Mouse (Mus musculus): Measurements from ENCODE around the gene P2ry6.
A peak's percentile ranks its signal among the peaks of the same experiment; 100 is the strongest.

The P2ry6 gene

GRCm38 (mm10) chr7:100984452-100985395 is 10.3 kb upstream of the P2ry6 start:
- DNase-seq: no peak

GRCm38 (mm10) chr7:100979175-100979574 is 4.7 kb upstream of the P2ry6 start:
- DNase-seq: peak in 1 of 2 experiments; percentile 30

GRCm38 (mm10) chr7:100978171-100978570 is 3.7 kb upstream of the P2ry6 start:
- no peak for DNase-seq

DNA sequence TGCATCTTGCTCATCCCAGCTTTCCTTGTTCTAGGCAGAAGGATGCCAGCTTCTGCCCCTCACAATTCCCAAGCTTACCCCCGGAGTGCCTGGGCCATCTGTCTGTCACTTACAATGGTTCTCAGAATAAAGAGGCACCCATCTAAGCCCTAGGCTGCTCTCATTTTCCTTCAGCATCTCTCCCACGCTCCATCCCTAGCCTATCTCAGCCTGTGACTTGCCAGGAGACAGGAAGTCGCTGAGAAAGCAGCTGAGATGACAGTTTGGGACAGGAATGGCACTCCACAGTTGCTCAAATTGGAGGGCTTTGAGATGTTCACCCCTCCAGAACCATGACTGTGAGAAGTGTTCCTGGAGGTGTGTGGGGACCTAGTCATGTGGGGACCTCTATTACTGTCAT is 1.6 kb downstream of the P2ry6 start:
- no peak for DNase-seq

DNA sequence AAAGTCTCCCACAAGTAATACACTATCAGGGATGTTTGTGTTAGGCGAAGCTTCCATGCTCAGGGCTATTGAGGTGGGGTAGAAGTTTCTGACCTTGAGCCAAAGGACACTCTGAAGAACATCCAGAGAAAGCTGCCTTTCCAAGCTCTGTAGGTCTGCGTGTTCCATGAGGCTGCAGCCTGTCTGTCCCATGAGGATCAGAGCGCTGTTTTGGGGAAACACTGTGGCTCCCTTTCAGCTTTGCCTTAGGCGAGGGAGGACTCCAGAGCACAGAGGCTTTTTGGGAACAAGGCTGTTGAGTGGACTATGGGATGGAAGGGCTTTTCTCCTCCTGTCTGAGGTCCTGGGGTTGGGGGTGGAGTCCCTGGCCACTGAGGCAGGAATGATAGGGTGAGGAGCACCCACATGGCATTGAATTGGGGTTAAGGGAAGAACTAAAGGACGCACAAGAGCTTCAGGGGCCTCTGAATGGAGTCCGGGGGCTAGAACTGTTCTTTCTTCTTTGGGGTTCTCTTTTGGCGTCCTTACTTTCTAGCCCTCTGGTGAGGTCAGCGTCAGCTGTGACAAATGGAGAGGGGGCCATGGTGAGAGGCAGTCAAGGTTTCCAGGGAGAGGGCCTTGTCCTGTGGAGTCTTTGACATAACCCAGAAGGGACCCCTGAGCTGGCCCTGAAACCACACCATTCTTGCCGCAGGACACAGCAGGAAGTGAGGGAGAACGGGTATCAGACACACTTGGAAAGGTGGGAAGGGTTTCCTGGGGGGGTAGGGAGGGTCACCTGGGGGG is 5.4 kb downstream of the P2ry6 start:
- DNase-seq: no peak

DNA sequence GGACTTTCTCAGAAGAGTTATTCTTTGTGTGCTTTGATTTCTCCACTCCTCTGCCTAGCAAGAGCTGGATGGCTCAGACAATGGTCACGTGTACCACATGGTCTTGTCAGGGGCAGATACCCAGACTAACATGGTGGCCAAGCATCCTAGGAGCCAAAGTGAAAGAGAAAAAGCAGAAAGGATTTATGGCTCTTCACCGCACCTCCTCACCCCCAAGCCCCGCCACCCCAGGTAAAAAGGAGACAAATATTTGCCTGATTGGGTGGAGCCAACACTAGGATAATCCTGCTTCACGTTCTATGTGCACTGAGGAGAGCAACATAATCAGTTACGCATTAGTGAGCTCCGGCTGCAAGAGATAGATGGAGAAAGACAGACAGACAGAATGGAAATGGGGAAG is 6.1 kb downstream of the P2ry6 start:
- no peak for DNase-seq

GRCm38 (mm10) chr7:100967850-100968249 is 6.6 kb downstream of the P2ry6 start:
- DNase-seq: no peak

GRCm38 (mm10) chr7:100966014-100966413 is 8.4 kb downstream of the P2ry6 start:
- no peak for DNase-seq

GRCm38 (mm10) chr7:100965079-100965478 is 9.4 kb downstream of the P2ry6 start:
- peak in 1 of 2 experiments; percentile 14 for DNase-seq

DNA sequence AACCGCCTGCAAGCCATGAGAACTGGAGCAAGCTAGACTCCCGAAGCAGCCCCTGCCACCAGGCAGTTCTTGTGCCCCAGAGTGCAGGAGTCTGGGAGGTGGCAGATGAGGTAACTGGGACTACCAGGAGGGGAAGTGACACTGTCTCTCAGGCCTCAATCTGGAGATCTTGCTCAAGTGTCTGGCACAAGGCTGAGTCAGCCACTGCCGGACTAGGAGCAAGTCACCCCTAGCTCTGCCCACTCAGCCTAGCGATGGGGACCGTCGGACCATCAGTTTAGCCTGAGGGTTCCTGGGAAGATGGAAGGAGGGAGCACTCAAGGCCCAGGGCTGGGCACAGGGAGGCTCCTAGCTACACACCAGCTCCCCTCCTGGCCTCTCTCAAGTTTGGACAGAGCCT is 10.2 kb downstream of the P2ry6 start:
- no peak for DNase-seq

DNA sequence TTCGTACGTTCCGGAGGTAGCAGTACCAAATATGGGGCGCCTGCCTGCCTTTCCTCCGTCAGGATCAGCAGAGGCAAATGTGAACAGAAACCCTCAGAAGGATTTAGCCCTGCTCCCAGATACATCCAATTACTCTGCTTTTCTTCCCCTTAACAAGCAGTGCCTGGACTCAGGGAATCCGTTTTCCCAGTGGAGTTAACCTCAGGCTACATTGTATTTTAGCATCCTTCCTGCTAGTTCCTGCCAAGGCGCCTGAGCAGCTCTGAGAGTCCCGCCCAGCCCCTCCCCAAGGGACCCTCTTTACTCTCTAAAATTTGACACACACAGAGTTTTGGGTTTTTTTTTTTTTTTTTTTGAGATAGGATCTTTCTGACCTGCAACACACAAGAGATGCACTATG is 11.1 kb downstream of the P2ry6 start:
- no peak for DNase-seq

DNA sequence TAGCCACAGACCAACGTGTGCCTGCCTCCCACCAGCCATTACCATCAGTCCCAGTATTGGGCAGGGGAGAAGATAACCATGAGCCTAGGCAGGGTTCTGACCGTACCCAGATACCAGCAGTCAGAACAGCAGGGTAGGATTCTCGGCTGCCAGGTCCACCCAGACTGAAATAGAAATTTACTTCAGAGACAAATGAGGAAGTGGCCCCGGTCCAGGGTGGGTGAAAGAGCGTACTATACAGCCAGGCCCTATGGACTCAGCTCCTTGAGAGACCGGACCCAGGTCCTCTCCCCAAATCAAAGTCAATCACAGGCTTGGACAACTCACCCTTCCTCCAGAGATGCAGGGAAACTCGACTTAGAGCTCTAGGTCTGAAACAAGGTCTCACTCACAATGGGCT is 13.3 kb downstream of the P2ry6 start:
- no peak for DNase-seq

- DNase-seq: no peak
These were observed 14.0 kb downstream of the P2ry6 start for GRCm38 (mm10) chr7:100960462-100960861.

GRCm38 (mm10) chr7:100958426-100958825 is 16.0 kb downstream of the P2ry6 start:
- no peak for DNase-seq

DNA sequence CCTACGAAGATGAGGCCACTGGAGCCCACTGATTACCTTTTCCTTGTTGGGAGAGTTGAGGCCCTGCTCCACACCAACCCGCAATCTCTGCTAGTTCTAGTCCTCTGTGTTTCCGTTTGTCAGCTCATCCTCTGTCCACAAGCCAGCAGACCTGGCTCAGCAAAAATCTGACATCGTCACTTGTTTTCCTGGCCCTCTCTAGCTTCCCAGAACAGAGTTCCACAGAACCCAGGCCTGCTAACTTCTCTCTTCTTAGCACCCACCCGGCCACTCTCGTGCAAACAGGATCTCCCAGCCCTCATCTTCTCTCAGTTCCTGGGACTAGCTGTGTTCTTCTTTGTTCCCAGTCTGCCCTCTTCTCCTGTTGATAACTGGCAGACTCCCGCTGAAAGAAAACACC is 21.8 kb downstream of the P2ry6 start:
- DNase-seq: no peak

DNA sequence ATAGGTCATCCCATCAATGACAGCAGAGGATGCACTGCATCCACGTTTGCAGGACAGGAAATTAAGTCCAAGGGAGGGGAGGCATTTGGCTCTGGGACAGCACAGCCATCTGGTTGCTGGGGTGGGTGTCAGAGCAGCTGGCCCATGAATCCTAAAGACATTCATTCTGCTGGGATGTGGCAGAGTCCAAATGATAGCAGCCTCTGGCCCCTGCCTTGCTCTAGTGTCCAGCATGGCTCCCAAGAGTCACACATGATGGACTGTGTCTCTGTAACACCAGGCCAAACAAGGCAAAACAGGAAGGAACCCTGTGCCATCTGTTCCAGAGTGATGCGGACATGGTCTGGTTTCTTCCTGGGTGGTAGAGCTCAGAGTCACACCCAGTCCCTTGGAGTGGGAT is 22.5 kb downstream of the P2ry6 start:
- DNase-seq: no peak

GRCm38 (mm10) chr7:100950481-100951010 is 23.9 kb downstream of the P2ry6 start:
- DNase-seq: no peak

DNA sequence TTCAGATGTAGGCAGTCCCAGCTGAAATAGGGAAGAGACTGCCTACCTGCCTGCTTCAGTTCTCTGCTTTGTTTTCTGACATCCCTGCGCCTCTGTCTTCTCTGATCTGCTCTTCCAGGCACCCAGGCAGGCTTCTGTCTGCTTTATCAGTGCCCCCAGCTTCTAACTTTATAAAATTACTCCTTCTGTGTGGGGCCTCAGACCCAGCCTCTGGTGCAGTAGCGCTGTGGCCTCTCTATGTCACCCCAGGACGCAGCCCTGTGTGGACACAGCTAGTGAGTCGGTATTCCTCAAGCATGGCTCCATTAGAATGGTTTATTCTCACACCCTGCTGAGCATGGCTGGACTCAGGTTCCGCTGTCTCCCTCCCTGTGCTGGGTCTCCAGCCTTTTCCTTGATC is 24.4 kb downstream of the P2ry6 start:
- no peak for DNase-seq

DNA sequence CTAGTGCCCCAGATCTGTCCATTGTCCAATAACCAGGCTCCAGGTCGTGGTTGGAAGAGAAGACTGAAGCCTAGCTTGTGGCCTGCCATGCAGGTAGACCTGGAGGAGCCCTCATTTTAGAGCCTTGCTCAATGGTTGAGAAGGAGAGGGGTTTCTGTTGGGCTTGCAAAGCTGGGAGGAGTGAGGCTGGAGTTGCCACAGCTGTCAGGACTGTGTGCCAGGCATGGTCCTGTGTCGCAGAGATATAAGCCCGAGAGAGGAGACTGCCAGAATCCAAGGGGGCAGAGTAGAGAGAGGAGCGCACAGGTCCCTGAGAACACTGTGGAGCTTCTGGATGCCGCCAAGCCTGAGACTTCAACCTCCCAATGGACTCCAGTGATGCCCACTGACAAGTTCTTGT is 29.7 kb downstream of the P2ry6 start:
- no peak for DNase-seq

GRCm38 (mm10) chr7:100944306-100944705 is 30.1 kb downstream of the P2ry6 start:
- DNase-seq: no peak

GRCm38 (mm10) chr7:100942789-100943615 is 31.4 kb downstream of the P2ry6 start:
- DNase-seq: peak; percentile 55 to 62

GRCm38 (mm10) chr7:100941169-100941568 is 33.3 kb downstream of the P2ry6 start:
- DNase-seq: no peak

GRCm38 (mm10) chr7:100938106-100938505 is 36.3 kb downstream of the P2ry6 start:
- DNase-seq: no peak

Measured in cerebellum, postnatal 36 days (tissue).